Mouse (Mus musculus) fat pad, adult 2 months (tissue): ENCODE data around the gene Ttyh2.

Experiments
- DNase-seq: peaks from one replicate; pipeline ENCODE4 v3.0.0-alpha.2; 2011; ENCODE audit warnings: low read depth, low spot score; ENCODE audit errors: extremely low read depth

Ttyh2 gene

GRCm38 (mm10) chr11:114704071-114704913, 29.1 kb downstream of the Ttyh2 start:
- DNase-seq: no peak

GRCm38 (mm10) chr11:114706358-114706757, 31.1 kb downstream of the Ttyh2 start:
- no peak for DNase-seq

- no peak for DNase-seq
Measured at GRCm38 (mm10) chr11:114711393-114711792, 36.2 kb downstream of the Ttyh2 start.

- no peak for DNase-seq
Measured at GRCm38 (mm10) chr11:114711861-114712260, 36.6 kb downstream of the Ttyh2 start.

GRCm38 (mm10) chr11:114714526-114714925, 39.3 kb downstream of the Ttyh2 start:
- no peak for DNase-seq

GRCm38 (mm10) chr11:114715531-114715930, 40.3 kb downstream of the Ttyh2 start:
- no peak for DNase-seq

- no peak for DNase-seq
Measured at GRCm38 (mm10) chr11:114720535-114720934, 45.3 kb downstream of the Ttyh2 start.

- no peak for DNase-seq
Measured at GRCm38 (mm10) chr11:114722438-114722837, 47.2 kb downstream of the Ttyh2 start.

GRCm38 (mm10) chr11:114723030-114723429, 47.8 kb downstream of the Ttyh2 start:
- DNase-seq: no peak

- DNase-seq: peak; percentile 47
Measured at GRCm38 (mm10) chr11:114724787-114725590, 49.8 kb downstream of the Ttyh2 start.

GRCm38 (mm10) chr11:114726965-114727825, 52.0 kb downstream of the Ttyh2 start, which contains the start of gene Dnaic2:
Gene Dnaic2 (plus strand): TSS chr11:114727408.
- no peak for DNase-seq

- no peak for DNase-seq
Measured at GRCm38 (mm10) chr11:114727826-114728186, 52.6 kb downstream of the Ttyh2 start.

GRCm38 (mm10) chr11:114728333-114728732, 53.1 kb downstream of the Ttyh2 start:
- DNase-seq: no peak

- no peak for DNase-seq
Measured at GRCm38 (mm10) chr11:114729832-114730363, 54.7 kb downstream of the Ttyh2 start.

- DNase-seq: no peak
Measured at GRCm38 (mm10) chr11:114731711-114732110, 56.5 kb downstream of the Ttyh2 start.

GRCm38 (mm10) chr11:114732890-114733289, 57.7 kb downstream of the Ttyh2 start:
- no peak for DNase-seq

- no peak for DNase-seq
Measured at GRCm38 (mm10) chr11:114736111-114736510, 60.9 kb downstream of the Ttyh2 start.

- DNase-seq: no peak
Measured at GRCm38 (mm10) chr11:114736913-114737624, 61.8 kb downstream of the Ttyh2 start.

- no peak for DNase-seq
Measured at GRCm38 (mm10) chr11:114740598-114740997, 65.4 kb downstream of the Ttyh2 start.

- DNase-seq: no peak
Measured at GRCm38 (mm10) chr11:114741451-114741850, 66.2 kb downstream of the Ttyh2 start.
